Mouse (Mus musculus): ENCODE data around the gene Siglece.

- no peak for TF ChIP-seq POLR2A (IDR thresholded peaks at IDR 0.05; ENCODE audit: borderline replicate concordance, control insufficient read depth, low read depth, low read length)
- no peak for TF ChIP-seq CTCF (IDR thresholded peaks at IDR 0.05; ENCODE audit: control insufficient read depth, insufficient read depth, low read length)
Measured at GRCm38 (mm10) chr7:43656232-43656631, 3.7 kb downstream of the Siglece start.
